Mouse (Mus musculus) limb, embryonic 15.5 days (tissue): ENCODE results near the gene Npc2. TPM values are rescaled to one million over a fixed set of nuclear protein-coding genes. Genes with fewer than 3 reads are reported as not detected.

Experiments
- ATAC-seq: fragments of 200-750 bp; cut with Nextera tagmentation; 2 replicates; pipeline ENCODE4 v1.8.0; 2017; ENCODE audit warnings: low read depth, moderate TSS enrichment; ENCODE audit not compliant: insufficient number of reproducible peaks, low FRiP score, low TSS enrichment
- H3K27ac ChIP-seq: fragments of 300-500 bp; sonication (generic); 2 replicates; pipeline ENCODE4 v1.5.1; 2015; ENCODE audit warnings: moderate library complexity, mild to moderate bottlenecking, inconsistent platforms
- H3K27me3 ChIP-seq: fragments of 300-500 bp; sonication (generic); 2 replicates; pipeline ENCODE4 v1.6.1; 2015; ENCODE audit warnings: inconsistent platforms
- H3K36me3 ChIP-seq: fragments of 300-500 bp; sonication (generic); 2 replicates; pipeline ENCODE4 v1.6.1; 2015; ENCODE audit warnings: inconsistent platforms
- H3K4me1 ChIP-seq: fragments of 300-500 bp; sonication (generic); 2 replicates; pipeline ENCODE4 v1.6.1; 2015; ENCODE audit warnings: inconsistent platforms
- H3K4me2 ChIP-seq: fragments of 300-500 bp; sonication (generic); 2 replicates; pipeline ENCODE4 v1.6.1; 2015; ENCODE audit warnings: mild to moderate bottlenecking, inconsistent platforms
- H3K4me3 ChIP-seq: fragments of 300-500 bp; sonication (generic); 2 replicates; pipeline ENCODE4 v1.5.1; 2015; ENCODE audit warnings: mild to moderate bottlenecking, inconsistent platforms
- H3K9ac ChIP-seq: fragments of 300-500 bp; sonication (generic); 2 replicates; pipeline ENCODE4 v1.6.1; 2015; ENCODE audit warnings: inconsistent platforms
- H3K9me3 ChIP-seq: fragments of 300-500 bp; sonication (generic); 2 replicates; pipeline ENCODE4 v1.6.1; 2016; ENCODE audit warnings: inconsistent platforms
- WGBS: fragments of 180-500 bp; shearing (Covaris S2); methylation state at CpG from one replicate; pipeline ENCODE4 v1.1.7; 2015; 5-methylcytosine and 5-hydroxymethylcytosine counted together
- polyA plus RNA-seq: library from polyadenylated mRNA; unstranded; fragments of >200 nt; fragmentation: Nextera tagmentation; extraction: Ambion mirVana; gene quantifications from 2 replicates; pipeline ENCODE4 v1.2.1, GENCODE M21; 2015

Gene Npc2
- polyA plus RNA-seq, 1 experiment from 2014 or later = 76.6 TPM

- no peak overlapping the region for H3K9ac ChIP-seq
- 66% methylated on average over 1 of the region's 1 CpGs for WGBS
- no peaks in the 10 kb centered on the region for H3K27me3 ChIP-seq
- H3K4me3 ChIP-seq = no peak overlapping the region
- H3K27ac ChIP-seq = no peak overlapping the region
- no peaks in the 10 kb centered on the region for H3K36me3 ChIP-seq
- ATAC-seq = no peak
- peaks cover 14% of the 10 kb centered on the region for H3K4me1 ChIP-seq
- no peak overlapping the region for H3K4me2 ChIP-seq
- H3K9me3 ChIP-seq = no peaks in the 10 kb centered on the region
Measured at GRCm38 (mm10) chr12:84806010-84806409, 33.1 kb upstream of the Npc2 start.

- Histone ChIP-seq H3K27ac (no peak overlapping the region), H3K4me1 (peaks cover 14% of the 10 kb centered on the region), H3K36me3 (no peaks in the 10 kb centered on the region), H3K27me3 (no peaks in the 10 kb centered on the region), H3K9ac (no peak overlapping the region), H3K4me2 (no peak overlapping the region), H3K9me3 (no peaks in the 10 kb centered on the region), H3K4me3 (no peak overlapping the region)
- no peak for ATAC-seq
- WGBS = 55% methylated on average over 9 of the region's 9 CpGs
Measured at GRCm38 (mm10) chr12:84805228-84805842, 32.4 kb upstream of the Npc2 start.

- no peaks in the 10 kb centered on the region for H3K36me3 ChIP-seq
- H3K4me3 ChIP-seq = no peak overlapping the region
- 76% methylated on average over 3 of the region's 3 CpGs for WGBS
- H3K4me2 ChIP-seq = no peak overlapping the region
- peaks cover 14% of the 10 kb centered on the region for H3K4me1 ChIP-seq
- H3K27me3 ChIP-seq = no peaks in the 10 kb centered on the region
- ATAC-seq = no peak
- no peaks in the 10 kb centered on the region for H3K9me3 ChIP-seq
- H3K9ac ChIP-seq = no peak overlapping the region
- no peak overlapping the region for H3K27ac ChIP-seq
Measured at GRCm38 (mm10) chr12:84802625-84803024, 29.7 kb upstream of the Npc2 start.

GRCm38 (mm10) chr12:84801532-84802110, 28.7 kb upstream of the Npc2 start:
- Histone ChIP-seq H3K9ac (no peak overlapping the region), H3K36me3 (no peaks in the 10 kb centered on the region), H3K4me3 (no peak overlapping the region), H3K9me3 (no peaks in the 10 kb centered on the region), H3K4me1 (peaks cover 12% of the 10 kb centered on the region), H3K4me2 (no peak overlapping the region), H3K27ac (no peak overlapping the region), H3K27me3 (no peaks in the 10 kb centered on the region)
- ATAC-seq = no peak
- 82% methylated on average over 13 of the region's 13 CpGs for WGBS

GRCm38 (mm10) chr12:84800419-84800818, 27.5 kb upstream of the Npc2 start:
- H3K9me3 ChIP-seq = no peaks in the 10 kb centered on the region
- WGBS = 47% methylated on average over 4 of the region's 4 CpGs
- H3K4me3 ChIP-seq = no peak overlapping the region
- H3K9ac ChIP-seq = no peak overlapping the region
- no peaks in the 10 kb centered on the region for H3K27me3 ChIP-seq
- ATAC-seq = no peak
- peaks cover 5% of the 10 kb centered on the region; the same call in 1 of the 2 replicates for H3K4me1 ChIP-seq
- H3K4me2 ChIP-seq = no peak overlapping the region
- no peak overlapping the region for H3K27ac ChIP-seq
- H3K36me3 ChIP-seq = no peaks in the 10 kb centered on the region

GRCm38 (mm10) chr12:84799086-84799485, 26.1 kb upstream of the Npc2 start:
- H3K9ac ChIP-seq = no peak overlapping the region
- no peaks in the 10 kb centered on the region for H3K36me3 ChIP-seq
- no peak overlapping the region for H3K27ac ChIP-seq
- H3K4me1 ChIP-seq = no peaks in the 10 kb centered on the region
- H3K9me3 ChIP-seq = no peaks in the 10 kb centered on the region
- ATAC-seq = no peak
- no peaks in the 10 kb centered on the region for H3K27me3 ChIP-seq
- H3K4me2 ChIP-seq = no peak overlapping the region
- WGBS = 91% methylated on average over 13 of the region's 13 CpGs
- no peak overlapping the region for H3K4me3 ChIP-seq

- H3K36me3 ChIP-seq = no peaks in the 10 kb centered on the region
- 92% methylated on average over 8 of the region's 8 CpGs for WGBS
Measured at GRCm38 (mm10) chr12:84794647-84795046, 21.7 kb upstream of the Npc2 start.

GRCm38 (mm10) chr12:84792629-84793028, 19.7 kb upstream of the Npc2 start:
- no peaks in the 10 kb centered on the region for H3K9me3 ChIP-seq
- H3K4me3 ChIP-seq = no peak overlapping the region
- no peak for ATAC-seq
- H3K9ac ChIP-seq = no peak overlapping the region
- no peaks in the 10 kb centered on the region for H3K27me3 ChIP-seq
- no peak overlapping the region for H3K4me2 ChIP-seq
- H3K27ac ChIP-seq = no peak overlapping the region
- 60% methylated on average over 4 of the region's 4 CpGs for WGBS
- H3K36me3 ChIP-seq = no peaks in the 10 kb centered on the region
- no peaks in the 10 kb centered on the region for H3K4me1 ChIP-seq

More at GRCm38 (mm10) chr12:84794647-84795046, 21.7 kb upstream of the Npc2 start:
- no peaks in the 10 kb centered on the region for H3K9me3 ChIP-seq
- no peaks in the 10 kb centered on the region for H3K27me3 ChIP-seq
- H3K4me2 ChIP-seq = no peak overlapping the region
- no peak overlapping the region for H3K9ac ChIP-seq
- H3K4me3 ChIP-seq = no peak overlapping the region
- no peaks in the 10 kb centered on the region for H3K4me1 ChIP-seq
- ATAC-seq = no peak
- no peak overlapping the region for H3K27ac ChIP-seq

- 69% methylated on average over 10 of the region's 10 CpGs for WGBS
- H3K4me3 ChIP-seq = no peak overlapping the region
- H3K27ac ChIP-seq = no peak overlapping the region
Measured at GRCm38 (mm10) chr12:84790853-84791252, 17.9 kb upstream of the Npc2 start.

GRCm38 (mm10) chr12:84786091-84786490, 13.1 kb upstream of the Npc2 start:
- Histone ChIP-seq H3K4me3 (no peak overlapping the region), H3K9me3 (no peaks in the 10 kb centered on the region), H3K27ac (no peak overlapping the region), H3K9ac (no peak overlapping the region), H3K4me1 (peaks cover 13% of the 10 kb centered on the region), H3K36me3 (no peaks in the 10 kb centered on the region), H3K4me2 (no peak overlapping the region), H3K27me3 (no peaks in the 10 kb centered on the region)
- 76% methylated on average over 5 of the region's 5 CpGs for WGBS
- no peak for ATAC-seq

More at GRCm38 (mm10) chr12:84790853-84791252, 17.9 kb upstream of the Npc2 start:
- Histone ChIP-seq H3K4me1 (no peaks in the 10 kb centered on the region), H3K27me3 (no peaks in the 10 kb centered on the region), H3K9ac (no peak overlapping the region), H3K4me2 (no peak overlapping the region), H3K9me3 (no peaks in the 10 kb centered on the region), H3K36me3 (no peaks in the 10 kb centered on the region)
- no peak for ATAC-seq

- Histone ChIP-seq H3K27me3 (no peaks in the 10 kb centered on the region), H3K9ac (peak overlapping the region; percentile 18; the same call in 1 of the 2 replicates), H3K4me2 (peak overlapping the region; percentile 43), H3K4me1 (peaks cover 13% of the 10 kb centered on the region), H3K9me3 (no peaks in the 10 kb centered on the region), H3K36me3 (no peaks in the 10 kb centered on the region), H3K4me3 (no peak overlapping the region), H3K27ac (no peak overlapping the region)
- peak; percentile 68; the same call in 1 of the 2 replicates for ATAC-seq
- WGBS = 31% methylated on average over 25 of the region's 25 CpGs
Measured at GRCm38 (mm10) chr12:84784604-84785381, 11.8 kb upstream of the Npc2 start.

GRCm38 (mm10) chr12:84776229-84776628, 3.3 kb upstream of the Npc2 start:
- no peaks in the 10 kb centered on the region for H3K9me3 ChIP-seq
- no peak for ATAC-seq
- peaks cover 18% of the 10 kb centered on the region for H3K4me1 ChIP-seq
- H3K27me3 ChIP-seq = no peaks in the 10 kb centered on the region
- H3K36me3 ChIP-seq = peaks cover 2% of the 10 kb centered on the region; the same call in 1 of the 2 replicates
- H3K27ac ChIP-seq = no peak overlapping the region
- no peak overlapping the region for H3K4me3 ChIP-seq
- H3K4me2 ChIP-seq = no peak overlapping the region
- H3K9ac ChIP-seq = no peak overlapping the region
